Mouse (Mus musculus) gastrocnemius, postnatal 25 days (tissue): ENCODE data around the gene 6820408C15Rik. TPM values are rescaled to one million over a fixed set of nuclear protein-coding genes. Genes with fewer than 3 reads are reported as not detected.

Experiments used
- DNase-seq: peaks from one replicate; pipeline ENCODE4 v3.0.0; 2022
- total RNA-seq, 2 experiments: library from RNA; stranded (reverse); gene quantifications; 1 replicate in 1 of 2; 2 replicates in 1 of 2; pipeline ENCODE4 v1.2.3; 2021

The 6820408C15Rik gene
- total RNA-seq, 2 experiments from 2014 or later = not detected

GRCm38 (mm10) chr2:152470973-152471372 lies 55.6 kb downstream of the 6820408C15Rik start:
- no peak for DNase-seq

- no peak for DNase-seq
These were observed 57.0 kb downstream of the 6820408C15Rik start for GRCm38 (mm10) chr2:152472434-152472833.

- DNase-seq = no peak
These were observed 61.4 kb downstream of the 6820408C15Rik start, which contains the start of gene Defb20 for GRCm38 (mm10) chr2:152476763-152477162. Gene Defb20, plus strand, starts transcription at chr2:152477063.

GRCm38 (mm10) chr2:152480881-152481280 lies 65.5 kb downstream of the 6820408C15Rik start:
- DNase-seq = no peak

GRCm38 (mm10) chr2:152481726-152482125 lies 66.3 kb downstream of the 6820408C15Rik start:
- DNase-seq = no peak

- DNase-seq = no peak
These were observed 71.6 kb downstream of the 6820408C15Rik start for GRCm38 (mm10) chr2:152487024-152487423.

- DNase-seq = no peak
These were observed 74.7 kb downstream of the 6820408C15Rik start, which contains the start of gene Defb22 for GRCm38 (mm10) chr2:152490038-152490437. Gene Defb22, minus strand, starts transcription at chr2:152490138.

GRCm38 (mm10) chr2:152493151-152493550 lies 77.8 kb downstream of the 6820408C15Rik start:
- DNase-seq = no peak

Other genes with a start within 250 kb of the 6820408C15Rik start
- gene Csnk2a1, start 188.7 kb upstream of the 6820408C15Rik start, total RNA-seq = 10 to 100 TPM; 78.6 to 79.8 TPM
- 10 to 100 TPM; 27.0 to 28.9 TPM for gene Tbc1d20, start 121.8 kb upstream of the 6820408C15Rik start, total RNA-seq
- gene Rbck1, start 82.9 kb upstream of the 6820408C15Rik start, total RNA-seq = 10 to 100 TPM; 26.6 to 32.2 TPM
- gene Trib3, start 71.6 kb upstream of the 6820408C15Rik start, total RNA-seq = 1 to 10 TPM in 1 of 2 experiments, under 1 TPM in 1; 0.74 to 1.8 TPM
- gene Nrsn2, start 38.9 kb upstream of the 6820408C15Rik start, total RNA-seq = not detected
- 1 to 10 TPM; 1.1 to 1.7 TPM for gene Sox12, start 17.5 kb upstream of the 6820408C15Rik start, total RNA-seq
- gene Zcchc3, start 560 bp upstream of the 6820408C15Rik start, total RNA-seq = 1 to 10 TPM; 1.6 TPM
- not detected for gene Defb23, start 49.0 kb downstream of the 6820408C15Rik start, total RNA-seq
- not detected for gene Defb20, start 61.5 kb downstream of the 6820408C15Rik start, total RNA-seq
- gene Defb22, start 74.6 kb downstream of the 6820408C15Rik start, total RNA-seq = not detected
- not detected for gene Defb26, start 96.1 kb downstream of the 6820408C15Rik start, total RNA-seq
- gene Defb28, start 102.7 kb downstream of the 6820408C15Rik start, total RNA-seq = not detected
- not detected for gene Defb29, start 124.5 kb downstream of the 6820408C15Rik start, total RNA-seq
- not detected for gene Gm17416, start 153.8 kb downstream of the 6820408C15Rik start, total RNA-seq
- gene Defb21, start 157.2 kb downstream of the 6820408C15Rik start, total RNA-seq = not detected
- gene Defb19, start 164.7 kb downstream of the 6820408C15Rik start, total RNA-seq = not detected
- gene Defb45, start 183.8 kb downstream of the 6820408C15Rik start, total RNA-seq = not detected
- not detected for gene Defb36, start 188.7 kb downstream of the 6820408C15Rik start, total RNA-seq
- not detected for gene Defb25, start 207.5 kb downstream of the 6820408C15Rik start, total RNA-seq
- 1 to 10 TPM; 2.9 to 3.8 TPM for gene Rem1, start 211.4 kb downstream of the 6820408C15Rik start, total RNA-seq